Mouse (Mus musculus) midbrain, postnatal 0 days (tissue): Measurements from ENCODE around the gene Hfe. TPM values are rescaled to one million over a fixed set of nuclear protein-coding genes. Genes with fewer than 3 reads are reported as not detected.
A peak's percentile ranks its signal among the peaks of the same experiment; 100 is the strongest.

ENCODE experiments used
- ATAC-seq: fragments of 200-750 bp; cut with Nextera tagmentation; 2 replicates; pipeline ENCODE4 v1.8.0; 2017; ENCODE audit warnings: moderate number of reproducible peaks, mild to moderate bottlenecking, moderate TSS enrichment, moderate library complexity; ENCODE audit not compliant: low FRiP score
- DNase-seq: peaks from one replicate; pipeline ENCODE4 v3.0.0-alpha.2; 2015; ENCODE audit warnings: low spot score
- H3K27ac ChIP-seq: fragments of 300-500 bp; sonication (generic); 2 replicates; pipeline ENCODE4 v1.5.1; 2014; ENCODE audit warnings: low read depth, mild to moderate bottlenecking, low read length, mixed read lengths
- H3K27me3 ChIP-seq: fragments of 300-500 bp; sonication (generic); 2 replicates; pipeline ENCODE4 v1.6.1; 2014; ENCODE audit warnings: low read length, control low read depth, mixed read lengths; ENCODE audit not compliant: insufficient read depth
- H3K36me3 ChIP-seq: fragments of 300-500 bp; sonication (generic); 2 replicates; pipeline ENCODE4 v1.6.1; 2014; ENCODE audit warnings: low read length, control low read depth, mixed read lengths; ENCODE audit not compliant: insufficient read depth
- H3K4me1 ChIP-seq: fragments of 300-500 bp; sonication (generic); 2 replicates; pipeline ENCODE4 v1.6.1; 2014; ENCODE audit warnings: mild to moderate bottlenecking, control low read depth, antibody characterized with exemption, low read length, mixed read lengths; ENCODE audit not compliant: insufficient read depth
- H3K4me2 ChIP-seq: fragments of 300-500 bp; sonication (generic); 2 replicates; pipeline ENCODE4 v1.6.1; 2014; ENCODE audit warnings: low read depth, mild to moderate bottlenecking, low read length, mixed read lengths; ENCODE audit not compliant: poor library complexity, severe bottlenecking
- H3K4me3 ChIP-seq: fragments of 300-500 bp; sonication (generic); 2 replicates; pipeline ENCODE4 v1.5.1; 2014; ENCODE audit warnings: low read depth, mild to moderate bottlenecking, low read length, moderate library complexity
- H3K9ac ChIP-seq: fragments of 300-500 bp; sonication (generic); replicated peaks from 2 replicates; pipeline ENCODE4 v1.6.1; 2014; ENCODE audit warnings: mild to moderate bottlenecking, low read length, moderate library complexity, mixed read lengths; ENCODE audit not compliant: poor library complexity, severe bottlenecking
- H3K9me3 ChIP-seq: fragments of 300-500 bp; sonication (generic); 2 replicates; pipeline ENCODE4 v1.6.1; 2016; ENCODE audit warnings: low read length, control low read depth
- CTCF ChIP-seq: IDR thresholded peaks from 2 replicates; pipeline ENCODE4 v1.5.1; 2016; ENCODE audit warnings: antibody characterized with exemption, mild to moderate bottlenecking
- WGBS: fragments of 180-500 bp; shearing (Covaris S2); extraction: QIAGEN DNeasy Blood & Tissue Kit; methylation state at CpG from one replicate; pipeline ENCODE4 v1.1.7; 2014; 5-methylcytosine and 5-hydroxymethylcytosine counted together
- polyA plus RNA-seq: library from polyadenylated mRNA; unstranded; fragments of >200 nt; fragmentation: Nextera tagmentation; extraction: Ambion mirVana; gene quantifications from 2 replicates; pipeline ENCODE4 v1.2.1, GENCODE M21; 2015
- total RNA-seq: library from RNA; depleted of rRNA; stranded (reverse); fragments of >200 nt; gene quantifications from 2 replicates; pipeline ENCODE4 v1.2.3, GENCODE M21; 2014

Gene Hfe
- total and polyA plus RNA-seq, 2 experiments from 2014 or later = 1.8 to 4.0 TPM

- H3K4me2 ChIP-seq = peak within 1 kb of the TSS; percentile 59
- DNase-seq = peak; percentile 98
- no peaks in the 10 kb centered on the region for H3K4me1 ChIP-seq
- H3K9ac ChIP-seq = peak within 1 kb of the TSS; percentile 56
- H3K27me3 ChIP-seq = no peaks in the 10 kb centered on the region
- WGBS = 0% methylated on average over 16 of the region's 22 CpGs
- peak within 1 kb of the TSS; percentile 43 for H3K4me3 ChIP-seq
- no peaks in the 10 kb centered on the region for H3K36me3 ChIP-seq
- H3K9me3 ChIP-seq = no peaks in the 10 kb centered on the region
- peak; percentile 21 for TF ChIP-seq CTCF
- peak within 1 kb of the TSS; percentile 78 for H3K27ac ChIP-seq
- ATAC-seq = peak; percentile 97
Measured at GRCm38 (mm10) chr13:23698300-23698693, 12.4 kb downstream of the Hfe start, which contains the start of gene Hist1h4c. Gene Hist1h4c (minus strand): TSS chr13:23698454.

- under 1% methylated on average over 21 of the region's 32 CpGs for WGBS
- peak overlapping the region; percentile 78 for H3K27ac ChIP-seq
- peak; percentile 85 for TF ChIP-seq CTCF
- H3K27me3 ChIP-seq = no peaks in the 10 kb centered on the region
- H3K4me3 ChIP-seq = peak overlapping the region; percentile 43
- no peaks in the 10 kb centered on the region for H3K36me3 ChIP-seq
- peak; percentile 77 for DNase-seq
- H3K4me2 ChIP-seq = peak overlapping the region; percentile 59
- H3K4me1 ChIP-seq = no peaks in the 10 kb centered on the region
- peak; percentile 86 for ATAC-seq
- H3K9ac ChIP-seq = peak overlapping the region; percentile 56
- no peaks in the 10 kb centered on the region for H3K9me3 ChIP-seq
Measured at GRCm38 (mm10) chr13:23697491-23698299, 13.0 kb downstream of the Hfe start.

- no peak overlapping the region for H3K4me2 ChIP-seq
- H3K4me3 ChIP-seq = no peak overlapping the region
- 64% methylated on average over 15 of the region's 15 CpGs for WGBS
- no peak overlapping the region for H3K27ac ChIP-seq
- H3K27me3 ChIP-seq = no peaks in the 10 kb centered on the region
- no peak for TF ChIP-seq CTCF
- DNase-seq (no peak), ATAC-seq (no peak)
- no peaks in the 10 kb centered on the region for H3K9me3 ChIP-seq
- H3K4me1 ChIP-seq = no peaks in the 10 kb centered on the region
- no peak overlapping the region for H3K9ac ChIP-seq
- H3K36me3 ChIP-seq = no peaks in the 10 kb centered on the region
Measured at GRCm38 (mm10) chr13:23696061-23696474, 14.6 kb downstream of the Hfe start.

GRCm38 (mm10) chr13:23695514-23695913 is 15.1 kb downstream of the Hfe start, which contains the start of gene Hist1h1t:
Gene Hist1h1t (plus strand): TSS chr13:23695814.
- Histone ChIP-seq H3K27me3 (no peaks in the 10 kb centered on the region), H3K9ac (no peak within 1 kb of the TSS), H3K27ac (no peak within 1 kb of the TSS), H3K36me3 (no peaks in the 10 kb centered on the region), H3K4me1 (no peaks in the 10 kb centered on the region), H3K9me3 (no peaks in the 10 kb centered on the region), H3K4me3 (no peak within 1 kb of the TSS), H3K4me2 (no peak within 1 kb of the TSS)
- ATAC-seq (no peak), DNase-seq (no peak)
- 56% methylated on average over 12 of the region's 13 CpGs for WGBS
- TF ChIP-seq CTCF = no peak

DNA sequence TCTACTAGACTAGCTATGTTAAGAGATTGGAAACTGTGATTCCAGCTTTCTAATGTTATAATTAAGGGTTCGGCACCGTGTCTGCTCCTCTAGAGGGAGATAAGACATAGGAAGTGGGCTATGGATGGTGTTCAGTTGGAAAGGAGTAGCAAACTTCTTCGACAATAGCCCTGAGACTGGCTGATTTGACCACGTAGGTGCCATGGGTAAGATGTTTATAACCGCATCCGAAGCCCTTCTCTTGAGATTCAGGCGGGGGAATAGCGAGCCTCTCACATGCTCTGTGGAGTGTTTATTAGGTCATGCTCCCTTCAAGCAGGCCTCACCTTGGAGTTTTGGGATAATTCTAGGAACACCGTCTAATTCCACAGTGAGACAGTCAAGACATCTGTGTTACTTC is 15.7 kb downstream of the Hfe start:
- DNase-seq = no peak
- H3K4me1 ChIP-seq = no peaks in the 10 kb centered on the region
- no peak overlapping the region for H3K4me2 ChIP-seq
- 96% methylated on average over 9 of the region's 9 CpGs for WGBS
- no peak for TF ChIP-seq CTCF
- no peak overlapping the region for H3K4me3 ChIP-seq
- no peak for ATAC-seq
- no peaks in the 10 kb centered on the region for H3K9me3 ChIP-seq
- no peaks in the 10 kb centered on the region for H3K36me3 ChIP-seq
- H3K27ac ChIP-seq = no peak overlapping the region
- H3K27me3 ChIP-seq = no peaks in the 10 kb centered on the region
- no peak overlapping the region for H3K9ac ChIP-seq

DNA sequence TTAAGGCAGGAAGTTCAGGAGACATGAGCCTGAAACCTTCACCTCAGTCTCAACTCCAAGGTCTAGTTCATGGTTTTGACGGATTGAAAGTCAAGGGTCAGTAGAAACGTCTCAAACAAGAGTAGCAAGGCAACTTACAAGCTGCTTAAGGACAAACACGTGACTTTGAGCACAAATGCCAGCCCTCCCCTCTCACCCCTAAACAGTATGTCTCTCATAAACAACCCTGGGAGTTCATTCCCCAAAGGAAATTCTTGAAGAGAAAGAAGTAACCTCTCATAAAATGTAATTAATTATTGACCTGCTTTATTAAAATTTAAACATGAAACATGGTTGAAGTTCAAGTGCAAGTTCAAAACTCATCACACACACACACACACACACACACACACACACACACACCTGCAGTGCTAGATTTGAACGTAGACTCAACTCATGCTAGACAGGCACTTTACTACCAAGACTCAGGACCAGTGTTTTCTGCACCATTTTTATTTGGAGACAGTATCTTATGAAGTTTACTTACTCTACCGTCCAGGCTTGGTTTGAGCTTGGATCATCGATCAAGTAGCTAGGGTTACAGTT is 16.7 kb downstream of the Hfe start:
- DNase-seq (no peak), ATAC-seq (no peak)
- Histone ChIP-seq H3K27me3 (no peaks in the 10 kb centered on the region), H3K36me3 (no peaks in the 10 kb centered on the region), H3K4me2 (no peak overlapping the region), H3K4me3 (no peak overlapping the region), H3K4me1 (no peaks in the 10 kb centered on the region), H3K9ac (no peak overlapping the region), H3K27ac (no peak overlapping the region), H3K9me3 (no peaks in the 10 kb centered on the region)
- 83% methylated on average over 6 of the region's 6 CpGs for WGBS
- no peak for TF ChIP-seq CTCF
